Mouse (Mus musculus) naive thymus-derived CD4-positive, alpha-beta T cell, adult 2 months (primary cell): ENCODE data around the gene Svs5.

ENCODE experiments used
- DNase-seq: peaks from one replicate; pipeline ENCODE4 v3.0.0-alpha.2; 2011; ENCODE audit warnings: low read depth

Gene Svs5

GRCm38 (mm10) chr2:164377478-164378426, 45.2 kb downstream of the Svs5 start:
- DNase-seq: no peak

- no peak for DNase-seq
Observed at GRCm38 (mm10) chr2:164381726-164382125, 49.2 kb downstream of the Svs5 start.

GRCm38 (mm10) chr2:164382971-164383370, 50.4 kb downstream of the Svs5 start:
- no peak for DNase-seq
